Mouse (Mus musculus): ENCODE measurements around the gene Cdr2l. TPM values are rescaled to one million over a fixed set of nuclear protein-coding genes. Genes with fewer than 3 reads are reported as not detected.

Gene Cdr2l
- 20.7 and 20.9 TPM in 2 replicates for polyA plus RNA-seq (2015; fragmentation: Nextera tagmentation; extraction: Ambion mirVana)

DNA sequence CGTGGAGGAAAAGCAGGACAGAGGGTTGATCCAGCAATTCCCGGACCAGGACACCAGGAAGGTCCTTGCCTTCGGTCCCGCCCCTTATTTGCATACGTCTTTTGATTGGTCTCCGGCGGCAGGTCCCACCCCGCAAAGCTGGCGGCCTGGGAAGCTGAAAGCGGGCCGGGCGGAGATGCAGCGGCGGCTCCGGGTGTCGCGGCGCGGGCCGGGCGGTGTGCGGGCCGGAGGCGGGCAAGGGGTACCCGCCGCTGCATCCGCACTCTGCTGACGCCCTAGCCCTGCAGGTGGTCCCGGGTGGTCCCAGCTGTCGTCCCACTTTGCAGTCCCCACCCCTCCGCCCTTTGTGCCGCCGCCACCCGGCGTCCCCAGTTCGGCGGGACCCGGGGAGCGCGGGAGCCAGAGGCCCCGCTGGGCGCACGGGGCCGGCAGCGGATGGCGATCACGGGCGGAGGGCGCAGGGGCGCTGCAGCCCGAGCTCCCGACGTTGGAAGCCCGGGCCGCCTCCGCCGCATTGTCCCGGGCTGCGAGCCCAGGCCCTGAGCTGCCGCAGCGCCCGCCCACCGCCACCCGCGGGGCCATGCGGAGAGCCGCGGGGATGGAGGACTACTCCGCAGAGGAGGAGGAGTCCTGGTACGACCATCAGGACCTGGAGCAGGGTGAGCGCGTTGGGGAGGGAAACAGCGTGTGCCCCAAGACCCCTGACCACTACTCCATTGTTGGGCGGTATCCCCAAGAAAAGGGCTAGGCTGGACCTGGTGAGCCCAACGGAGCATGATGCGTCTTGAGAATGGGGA is at the start of gene Cdr2l:
Gene Cdr2l (plus strand): TSS at position 174 of the 797 bp plus-strand sequence.
- Histone ChIP-seq H3K27ac (peak within 1 kb of the TSS; percentile 93), H3K4me2 (peak within 1 kb of the TSS; percentile 72), H3K4me3 (peak within 1 kb of the TSS; percentile 68), H3K4me1 (peaks cover 41% of the 10 kb centered on the region), H3K9me3 (replicated peaks) (0 out of 2 replicates have a peak, but pooled peaks cover 4% of the 10 kb centered on the region), H3K27me3 (no peaks in the 10 kb centered on the region), H3K9ac (peak within 1 kb of the TSS; percentile 93), H3K36me3 (ENCODE audit: poor library complexity, severe bottlenecking) (no peaks in the 10 kb centered on the region)
- under 1% methylated on average over 64 of the region's 76 CpGs for WGBS
- peak; percentile 91 for ATAC-seq

GRCm38 (mm10) chr11:115334531-115334930 is 47.2 kb upstream of the Cdr2l start, which contains the start of gene Otop3:
Gene Otop3 (plus strand): TSS chr11:115334731.
- peaks cover 78% of the 10 kb centered on the region for H3K27me3 ChIP-seq

GRCm38 (mm10) chr11:115335223-115335622 is 46.5 kb upstream of the Cdr2l start:
- no peak for ATAC-seq
- peak overlapping the region; percentile 60 for H3K4me2 ChIP-seq
- H3K9me3 ChIP-seq (replicated peaks): no peaks in the 10 kb centered on the region
- H3K4me3 ChIP-seq: no peak overlapping the region
- no peak overlapping the region for H3K27ac ChIP-seq
- H3K36me3 ChIP-seq (ENCODE audit: poor library complexity, severe bottlenecking): no peaks in the 10 kb centered on the region
- no peak overlapping the region for H3K9ac ChIP-seq
- H3K27me3 ChIP-seq: peaks cover 80% of the 10 kb centered on the region
- peaks cover 12% of the 10 kb centered on the region for H3K4me1 ChIP-seq
- 51% methylated on average over 12 of the region's 12 CpGs for WGBS

More at GRCm38 (mm10) chr11:115334531-115334930, 47.2 kb upstream of the Cdr2l start, which contains the start of gene Otop3:
- Histone ChIP-seq H3K4me1 (peaks cover 12% of the 10 kb centered on the region), H3K4me3 (peak within 1 kb of the TSS; percentile 27), H3K4me2 (peak within 1 kb of the TSS; percentile 60), H3K9ac (peak within 1 kb of the TSS; percentile 37; the same call in 1 of the 2 replicates), H3K36me3 (ENCODE audit: poor library complexity, severe bottlenecking) (no peaks in the 10 kb centered on the region), H3K9me3 (replicated peaks) (no peaks in the 10 kb centered on the region), H3K27ac (no peak within 1 kb of the TSS)
- 5% methylated on average over 28 of the region's 29 CpGs for WGBS
- no peak for ATAC-seq

- 16% methylated on average over 6 of the region's 6 CpGs for WGBS
- no peaks in the 10 kb centered on the region for H3K36me3 ChIP-seq (ENCODE audit: poor library complexity, severe bottlenecking)
- H3K4me2 ChIP-seq: no peak overlapping the region
- H3K27ac ChIP-seq: no peak overlapping the region
- H3K4me1 ChIP-seq: peaks cover 12% of the 10 kb centered on the region
- no peak overlapping the region for H3K4me3 ChIP-seq
- H3K9ac ChIP-seq: no peak overlapping the region
- no peak for ATAC-seq
- peaks cover 81% of the 10 kb centered on the region for H3K27me3 ChIP-seq
- no peaks in the 10 kb centered on the region for H3K9me3 ChIP-seq (replicated peaks)
Measured at GRCm38 (mm10) chr11:115336115-115336514, 45.6 kb upstream of the Cdr2l start.

- Histone ChIP-seq H3K4me1 (peaks cover 12% of the 10 kb centered on the region), H3K9me3 (replicated peaks) (no peaks in the 10 kb centered on the region), H3K4me3 (no peak overlapping the region), H3K9ac (no peak overlapping the region), H3K4me2 (no peak overlapping the region), H3K27ac (no peak overlapping the region), H3K27me3 (peaks cover 71% of the 10 kb centered on the region), H3K36me3 (ENCODE audit: poor library complexity, severe bottlenecking) (no peaks in the 10 kb centered on the region)
- no peak for ATAC-seq
- WGBS: 67% methylated on average over 3 of the region's 3 CpGs
Measured at GRCm38 (mm10) chr11:115337350-115337749, 44.4 kb upstream of the Cdr2l start.

DNA sequence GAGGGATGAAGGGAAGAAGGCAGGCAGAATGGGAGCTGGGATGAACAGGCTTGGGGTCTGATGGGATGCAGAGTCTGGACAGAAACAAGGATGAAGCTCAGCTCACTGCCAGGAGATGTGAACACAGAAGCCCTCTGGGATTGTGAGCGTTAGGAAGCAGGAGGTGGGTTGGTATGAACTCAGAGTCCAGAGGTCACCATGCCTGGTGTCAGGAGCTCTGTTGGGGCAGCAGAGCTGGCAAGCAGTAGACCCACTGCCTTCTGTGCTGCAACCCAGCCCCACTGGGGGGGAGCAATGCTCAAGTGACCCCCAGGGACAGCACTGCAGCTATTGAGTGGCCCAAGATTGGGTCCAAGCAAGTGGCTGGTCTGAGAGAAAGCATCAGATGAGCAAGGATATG is 43.9 kb upstream of the Cdr2l start:
- no peaks in the 10 kb centered on the region for H3K9me3 ChIP-seq (replicated peaks)
- no peak overlapping the region for H3K4me3 ChIP-seq
- H3K9ac ChIP-seq: no peak overlapping the region
- no peak for ATAC-seq
- H3K4me1 ChIP-seq: peaks cover 12% of the 10 kb centered on the region
- no peak overlapping the region for H3K27ac ChIP-seq
- H3K4me2 ChIP-seq: no peak overlapping the region
- H3K36me3 ChIP-seq (ENCODE audit: poor library complexity, severe bottlenecking): no peaks in the 10 kb centered on the region
- H3K27me3 ChIP-seq: peaks cover 67% of the 10 kb centered on the region
- WGBS: 40% methylated on average over 1 of the region's 1 CpGs

DNA sequence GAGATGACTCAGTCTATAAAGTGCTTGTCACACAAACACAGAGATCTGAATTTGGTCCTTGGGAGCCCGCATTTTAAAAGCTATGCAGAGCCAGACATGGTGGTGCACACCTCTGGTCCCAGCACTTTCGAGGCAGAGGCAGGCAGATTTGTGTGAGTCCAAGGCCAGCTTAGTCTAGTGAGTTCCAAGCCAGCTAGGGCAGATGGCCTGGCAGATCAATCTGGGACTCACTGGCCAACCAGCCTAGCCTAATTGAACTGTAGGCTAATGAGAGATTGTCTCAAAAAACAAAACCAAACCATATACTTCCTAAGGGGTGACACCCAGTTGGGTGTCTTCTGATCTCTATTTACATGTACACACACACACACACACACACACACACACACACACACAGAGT is 40.5 kb upstream of the Cdr2l start:
- Histone ChIP-seq H3K9ac (no peak overlapping the region), H3K4me2 (no peak overlapping the region), H3K27me3 (peaks cover 46% of the 10 kb centered on the region), H3K4me1 (no peaks in the 10 kb centered on the region), H3K36me3 (ENCODE audit: poor library complexity, severe bottlenecking) (no peaks in the 10 kb centered on the region), H3K9me3 (replicated peaks) (no peaks in the 10 kb centered on the region), H3K4me3 (no peak overlapping the region), H3K27ac (no peak overlapping the region)
- WGBS: 73% methylated on average over 2 of the region's 2 CpGs
- ATAC-seq: no peak

DNA sequence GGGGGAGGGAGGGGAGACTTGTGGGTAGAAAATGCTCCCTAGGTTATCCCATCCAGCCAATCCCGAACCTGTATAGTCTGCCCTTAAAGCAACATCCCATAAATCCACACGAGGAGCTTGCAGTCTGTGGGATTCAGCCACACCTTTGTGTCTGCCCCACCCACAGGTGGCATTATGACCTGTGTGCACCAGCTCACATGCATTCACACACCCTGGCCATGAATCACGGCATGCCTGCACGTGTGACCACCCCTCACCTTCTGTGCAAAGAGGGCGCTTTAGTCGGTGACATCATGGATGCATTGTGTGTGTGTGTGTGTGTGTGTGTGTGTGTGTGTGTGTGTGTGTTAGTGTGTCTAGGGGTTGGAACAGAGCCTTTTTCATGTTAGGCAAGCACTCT is 39.9 kb upstream of the Cdr2l start:
- H3K4me3 ChIP-seq: no peak overlapping the region
- H3K9me3 ChIP-seq (replicated peaks): no peaks in the 10 kb centered on the region
- no peaks in the 10 kb centered on the region for H3K36me3 ChIP-seq (ENCODE audit: poor library complexity, severe bottlenecking)
- no peak overlapping the region for H3K9ac ChIP-seq
- H3K27me3 ChIP-seq: peaks cover 41% of the 10 kb centered on the region
- H3K27ac ChIP-seq: no peak overlapping the region
- no peak for ATAC-seq
- H3K4me2 ChIP-seq: no peak overlapping the region
- WGBS: 68% methylated on average over 6 of the region's 6 CpGs
- H3K4me1 ChIP-seq: peaks cover 5% of the 10 kb centered on the region; the same call in 1 of the 2 replicates

DNA sequence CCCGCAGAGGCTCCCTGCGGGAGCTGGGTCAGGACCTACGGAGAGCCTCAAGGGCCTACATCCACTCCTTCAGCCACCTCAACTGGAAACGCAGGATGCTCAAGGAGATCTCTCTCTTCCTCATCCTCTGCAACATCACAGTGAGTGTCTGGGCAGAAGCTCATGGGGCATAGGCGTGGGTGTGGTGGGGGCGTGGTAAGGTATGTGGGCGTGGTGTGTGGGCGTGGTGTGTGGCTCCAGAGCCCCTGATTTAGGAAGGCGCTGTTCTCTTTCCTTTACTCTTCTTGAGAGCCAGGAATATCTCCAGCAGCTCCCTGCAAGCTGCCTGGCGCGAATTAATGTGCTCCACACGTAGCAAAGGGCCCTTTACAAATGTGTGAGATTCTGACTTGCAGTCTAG is 36.7 kb upstream of the Cdr2l start:
- no peak overlapping the region for H3K9ac ChIP-seq
- peaks cover 5% of the 10 kb centered on the region for H3K36me3 ChIP-seq (ENCODE audit: poor library complexity, severe bottlenecking)
- H3K27me3 ChIP-seq: peaks cover 21% of the 10 kb centered on the region; the same call in 1 of the 2 replicates
- H3K4me3 ChIP-seq: no peak overlapping the region
- no peaks in the 10 kb centered on the region for H3K9me3 ChIP-seq (replicated peaks)
- no peak overlapping the region for H3K4me2 ChIP-seq
- ATAC-seq: no peak
- WGBS: 15% methylated on average over 12 of the region's 12 CpGs
- H3K27ac ChIP-seq: no peak overlapping the region
- peaks cover 7% of the 10 kb centered on the region; the same call in 1 of the 2 replicates for H3K4me1 ChIP-seq

DNA sequence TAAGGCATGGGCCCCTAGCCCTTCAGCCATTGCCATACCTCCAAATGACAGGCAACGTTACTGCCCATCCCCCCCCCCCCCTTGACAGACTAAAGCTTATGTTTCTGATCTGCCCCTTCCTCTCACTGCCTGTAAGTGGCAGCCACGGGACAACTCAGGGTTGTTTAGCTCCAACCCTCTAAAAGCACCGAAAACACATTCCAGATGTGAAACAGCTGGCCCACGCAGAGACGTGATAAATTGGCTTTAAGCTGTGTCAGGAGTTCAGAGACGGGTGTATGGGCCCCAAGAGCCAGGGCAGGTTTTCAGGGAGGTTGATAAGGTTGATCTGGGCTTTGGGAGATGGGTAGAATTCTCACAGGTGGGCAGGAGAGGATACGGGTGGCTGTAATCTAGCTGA is 36.2 kb upstream of the Cdr2l start:
- H3K4me1 ChIP-seq: peaks cover 7% of the 10 kb centered on the region; the same call in 1 of the 2 replicates

GRCm38 (mm10) chr11:115348681-115349248 is 33.0 kb upstream of the Cdr2l start:
- 61% methylated on average over 17 of the region's 17 CpGs for WGBS
- Histone ChIP-seq H3K4me2 (no peak overlapping the region), H3K9ac (no peak overlapping the region), H3K4me1 (peaks cover 7% of the 10 kb centered on the region; the same call in 1 of the 2 replicates), H3K36me3 (ENCODE audit: poor library complexity, severe bottlenecking) (peaks cover 40% of the 10 kb centered on the region), H3K9me3 (replicated peaks) (no peaks in the 10 kb centered on the region), H3K27me3 (peaks cover 12% of the 10 kb centered on the region; the same call in 1 of the 2 replicates), H3K4me3 (no peak overlapping the region), H3K27ac (no peak overlapping the region)
- ATAC-seq: no peak

More for the DNA sequence above, 36.2 kb upstream of the Cdr2l start:
- peaks cover 10% of the 10 kb centered on the region for H3K36me3 ChIP-seq (ENCODE audit: poor library complexity, severe bottlenecking)
- no peak for ATAC-seq
- H3K9me3 ChIP-seq (replicated peaks): no peaks in the 10 kb centered on the region
- no peak overlapping the region for H3K9ac ChIP-seq
- 53% methylated on average over 7 of the region's 7 CpGs for WGBS
- H3K4me3 ChIP-seq: no peak overlapping the region
- no peak overlapping the region for H3K27ac ChIP-seq
- no peak overlapping the region for H3K4me2 ChIP-seq
- H3K27me3 ChIP-seq: peaks cover 16% of the 10 kb centered on the region; the same call in 1 of the 2 replicates

- H3K36me3 ChIP-seq (ENCODE audit: poor library complexity, severe bottlenecking): peaks cover 40% of the 10 kb centered on the region
- no peak overlapping the region for H3K4me2 ChIP-seq
- no peak overlapping the region for H3K4me3 ChIP-seq
- H3K27me3 ChIP-seq: no peaks in the 10 kb centered on the region
- 80% methylated on average over 4 of the region's 4 CpGs for WGBS
- no peaks in the 10 kb centered on the region for H3K9me3 ChIP-seq (replicated peaks)
- no peak for ATAC-seq
- H3K27ac ChIP-seq: no peak overlapping the region
- H3K9ac ChIP-seq: no peak overlapping the region
- H3K4me1 ChIP-seq: peaks cover 7% of the 10 kb centered on the region; the same call in 1 of the 2 replicates
Measured at GRCm38 (mm10) chr11:115349976-115350375, 31.7 kb upstream of the Cdr2l start.
